Comparison of ENCODE assay signal across 9 mouse cellular contexts in the genomic region with DNA sequence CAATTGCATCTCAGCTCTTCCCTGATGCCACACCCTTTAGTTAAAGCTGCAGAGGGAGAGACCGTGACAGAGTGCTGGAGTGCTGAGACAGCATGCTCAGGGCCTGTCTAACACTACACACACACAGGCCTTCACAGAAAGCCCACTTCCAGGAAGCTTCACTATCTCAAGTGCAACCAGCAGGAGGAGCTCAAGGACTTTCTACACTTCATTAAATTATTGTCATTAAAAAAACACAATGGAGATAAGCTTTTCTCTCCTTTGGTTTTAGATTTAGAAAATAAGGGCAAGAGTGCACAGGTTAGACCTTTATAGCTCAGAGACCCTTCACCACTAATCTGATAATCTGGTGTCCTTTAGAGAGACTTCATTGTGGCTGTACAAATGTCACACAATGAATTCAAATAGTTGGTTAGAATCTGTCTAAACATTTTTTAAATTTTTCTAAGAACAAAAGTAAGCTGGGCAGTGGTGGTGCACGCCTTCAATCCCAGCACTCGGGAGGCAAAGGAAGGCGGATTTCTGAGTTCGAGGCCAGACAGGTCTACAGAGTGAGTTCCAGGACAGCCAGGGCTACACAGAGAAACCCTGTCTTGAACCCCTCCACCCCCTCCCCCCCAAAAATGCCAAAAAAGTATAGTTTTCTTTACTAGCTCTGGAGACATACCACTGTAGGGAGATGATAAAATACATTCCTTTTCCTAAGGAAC. TPM values are rescaled to one million over a fixed set of nuclear protein-coding genes. Genes with fewer than 3 reads are reported as not detected.
DNase-seq lines count a peak whose midpoint lies in the region; ATAC-seq and TF ChIP-seq lines count a peak whose summit lies in the region.
"Had no signal": no experiment of that assay in that cellular context is flagged by ENCODE, and none has a peak within 500 bp of the region (broad histone marks: within the 10 kb centered on the region; RNA-seq: fewer than 3 reads in every experiment).

No protein-coding gene starts in this region.

- no peak overlapping the region for H3K4me2 ChIP-seq in forebrain, postnatal 0 days (ENCODE audit: low read depth)
- H3K4me2 ChIP-seq in intestine, embryonic 15.5 days (replicated peaks): no peak overlapping the region
- no peak overlapping the region for H3K4me2 ChIP-seq in neural tube, embryonic 15.5 days
- H3K4me2 ChIP-seq: lung, embryonic 15.5 days had no signal

- WGBS in forebrain, postnatal 0 days: 47% methylated on average over 5 of the region's 5 CpGs
- 78% methylated on average over 5 of the region's 5 CpGs for WGBS in intestine, embryonic 15.5 days
- WGBS in lung, adult 2 months: 59% methylated on average over 5 of the region's 5 CpGs
- WGBS in neural tube, embryonic 15.5 days: 64% methylated on average over 5 of the region's 5 CpGs

- no peaks in the 10 kb centered on the region for H3K27me3 ChIP-seq in forebrain, postnatal 0 days (ENCODE audit: insufficient read depth, low read length)
- H3K27me3 ChIP-seq in intestine, embryonic 15.5 days (replicated peaks): no peaks in the 10 kb centered on the region
- no peaks in the 10 kb centered on the region for H3K27me3 ChIP-seq in neural tube, embryonic 15.5 days (replicated peaks)
- H3K27me3 ChIP-seq: lung, embryonic 15.5 days had no signal

- no peak overlapping the region for H3K4me3 ChIP-seq in forebrain, postnatal 0 days (ENCODE audit: low read depth, low read length)
- H3K4me3 ChIP-seq in intestine, embryonic 15.5 days (replicated peaks): no peak overlapping the region
- H3K4me3 ChIP-seq in lung, adult 2 months (replicated peaks; ENCODE audit: extremely low read depth, low read depth, low read length): no peak overlapping the region
- H3K4me3 ChIP-seq in neural tube, embryonic 15.5 days (replicated peaks): no peak overlapping the region
- H3K4me3 ChIP-seq: lung, embryonic 15.5 days had no signal

- H3K9ac ChIP-seq in forebrain, postnatal 0 days: no peak overlapping the region
- no peak overlapping the region for H3K9ac ChIP-seq in intestine, embryonic 15.5 days
- H3K9ac ChIP-seq in neural tube, embryonic 15.5 days (replicated peaks): no peak overlapping the region
- H3K9ac ChIP-seq: lung, embryonic 15.5 days had no signal

- H3K4me1 ChIP-seq in forebrain, postnatal 0 days (ENCODE audit: insufficient read depth): no peaks in the 10 kb centered on the region
- no peaks in the 10 kb centered on the region for H3K4me1 ChIP-seq in intestine, embryonic 15.5 days (replicated peaks)
- H3K4me1 ChIP-seq in lung, adult 2 months (ENCODE audit: control insufficient read depth, insufficient read depth, low read length): no peaks in the 10 kb centered on the region
- no peaks in the 10 kb centered on the region for H3K4me1 ChIP-seq in neural tube, embryonic 15.5 days
- H3K4me1 ChIP-seq: lung, embryonic 15.5 days had no signal

- H3K9me3 ChIP-seq in forebrain, postnatal 0 days (ENCODE audit: low read length): no peaks in the 10 kb centered on the region
- no peaks in the 10 kb centered on the region for H3K9me3 ChIP-seq in intestine, embryonic 15.5 days
- H3K9me3 ChIP-seq in neural tube, embryonic 15.5 days (replicated peaks): no peaks in the 10 kb centered on the region
- H3K9me3 ChIP-seq: lung, embryonic 15.5 days had no signal

- no peak overlapping the region for H3K27ac ChIP-seq in forebrain, postnatal 0 days (ENCODE audit: low read depth, low read length)
- H3K27ac ChIP-seq in intestine, embryonic 15.5 days: no peak overlapping the region
- H3K27ac ChIP-seq in neural tube, embryonic 15.5 days (replicated peaks): no peak overlapping the region
- H3K27ac ChIP-seq: lung, embryonic 15.5 days had no signal

- TF ChIP-seq POLR2A in lung, adult 2 months (IDR thresholded peaks at IDR 0.05; ENCODE audit: borderline replicate concordance, extremely low read depth, low read depth, low read length): no peak

- TF ChIP-seq CTCF in forebrain, postnatal 0 days (IDR thresholded peaks at IDR 0.05; ENCODE audit: low read depth): peak; percentile 83
- TF ChIP-seq CTCF in lung, adult 2 months (IDR thresholded peaks at IDR 0.05; ENCODE audit: insufficient read depth, low read length): peak; percentile 31

- peak; percentile 27 for DNase-seq in ovary, postnatal 14 days (ENCODE audit: low spot score)
- no peak for DNase-seq in ovary, postnatal 36 days (ENCODE audit: low spot score)
- DNase-seq in adrenal gland, postnatal 10 days: peak; percentile 56
- peak; percentile 86 for DNase-seq in forebrain, postnatal 0 days
- DNase-seq in lung, adult 2 months: peak; percentile 36
- no peak for DNase-seq in cerebellum, adult 9-11 months

- peak; percentile 77 for ATAC-seq in forebrain, postnatal 0 days
- peak; percentile 66 for ATAC-seq in intestine, embryonic 15.5 days
- ATAC-seq in neural tube, embryonic 15.5 days (ENCODE audit: low FRiP score): peak; percentile 75; the same call in 1 of the 2 replicates

- H3K36me3 ChIP-seq in forebrain, postnatal 0 days (ENCODE audit: insufficient read depth): peaks cover 18% of the 10 kb centered on the region
- peaks cover 3% of the 10 kb centered on the region; the same call in 1 of the 2 replicates for H3K36me3 ChIP-seq in intestine, embryonic 15.5 days
- H3K36me3 ChIP-seq in neural tube, embryonic 15.5 days: peaks cover 14% of the 10 kb centered on the region

RNA-seq across cellular contexts. Expression of a gene that starts 9.4 kb away (rescaled TPM):
- 10 to 100 TPM; 50.0 to 66.8 TPM for total RNA-seq in adrenal gland, postnatal 10 days (2021)
- total RNA-seq in forebrain, postnatal 0 days (2014; rRNA removed): 33.7 and 52.4 TPM in 2 replicates
- 35.2 and 40.5 TPM in 2 replicates for polyA plus RNA-seq in forebrain, postnatal 0 days (2015; fragmentation: Nextera tagmentation; extraction: Ambion mirVana)
- 243 and 257 TPM in 2 replicates for polyA plus RNA-seq in intestine, embryonic 15.5 days (2015; fragmentation: Nextera tagmentation; extraction: Ambion mirVana)
- polyA plus RNA-seq in lung, adult 2 months (2012; rRNA removed): 6.9 and 11.5 TPM in 2 replicates
- polyA plus RNA-seq in neural tube, embryonic 15.5 days (2015; fragmentation: Nextera tagmentation; extraction: Ambion mirVana): 52.3 and 111 TPM in 2 replicates

RNA-seq across cellular contexts. Expression of a gene that starts 40.8 kb away (rescaled TPM):
- total RNA-seq in adrenal gland, postnatal 10 days (2021): under 1 TPM; 0.06 to 0.39 TPM
- 0.46 and 0.86 TPM in 2 replicates for total RNA-seq in forebrain, postnatal 0 days (2014; rRNA removed)
- 0.11 and 0.35 TPM in 2 replicates for polyA plus RNA-seq in forebrain, postnatal 0 days (2015; fragmentation: Nextera tagmentation; extraction: Ambion mirVana)
- polyA plus RNA-seq in intestine, embryonic 15.5 days (2015; fragmentation: Nextera tagmentation; extraction: Ambion mirVana): 19.6 and 25.1 TPM in 2 replicates
- 0.09 and 0.17 TPM in 2 replicates for polyA plus RNA-seq in lung, adult 2 months (2012; rRNA removed)
- polyA plus RNA-seq in neural tube, embryonic 15.5 days (2015; fragmentation: Nextera tagmentation; extraction: Ambion mirVana): 0.12 and 0.52 TPM in 2 replicates

RNA-seq across cellular contexts. Expression of a gene that starts 48.3 kb away (rescaled TPM):
- total RNA-seq in adrenal gland, postnatal 10 days (2021): 10 to 100 TPM; 81.5 to 92.3 TPM
- total RNA-seq in forebrain, postnatal 0 days (2014; rRNA removed): 90.4 and 101 TPM in 2 replicates
- 128 and 130 TPM in 2 replicates for polyA plus RNA-seq in forebrain, postnatal 0 days (2015; fragmentation: Nextera tagmentation; extraction: Ambion mirVana)
- 169 and 200 TPM in 2 replicates for polyA plus RNA-seq in intestine, embryonic 15.5 days (2015; fragmentation: Nextera tagmentation; extraction: Ambion mirVana)
- 8.9 and 12.2 TPM in 2 replicates for polyA plus RNA-seq in lung, adult 2 months (2012; rRNA removed)
- 132 and 154 TPM in 2 replicates for polyA plus RNA-seq in neural tube, embryonic 15.5 days (2015; fragmentation: Nextera tagmentation; extraction: Ambion mirVana)

Comparison
In these comparisons a context has a peak if more than half of its experiments do, and no peak if none do; other contexts are left out.
1. DNase-seq: peak in ovary, postnatal 14 days (single experiment), adrenal gland, postnatal 10 days (single experiment), forebrain, postnatal 0 days (single experiment) and lung, adult 2 months (single experiment); none in ovary, postnatal 36 days (single experiment) and cerebellum, adult 9-11 months (single experiment).
2. RNA of a gene that starts 40.8 kb away (polyA plus RNA-seq): 19.6 to 25.1 TPM in intestine, embryonic 15.5 days; 0.11 to 0.35 TPM in forebrain, postnatal 0 days, 0.09 to 0.17 TPM in lung, adult 2 months and 0.12 to 0.52 TPM in neural tube, embryonic 15.5 days; every median in the first group is over 10 times any median in the second.
3. Peak in every context shown above with its lines, with median percentiles within 50 percentile points of each other: ATAC-seq.